Mouse (Mus musculus) small intestine, adult 2 months (tissue): ENCODE results near the gene Rbm25. TPM values are rescaled to one million over a fixed set of nuclear protein-coding genes. Genes with fewer than 3 reads are reported as not detected.

ENCODE experiments used
- H3K27ac ChIP-seq: fragments of 200-500 bp; 2 replicates; pipeline ENCODE4 v1.5.1; 2012; ENCODE audit warnings: low read depth, low read length, control low read depth, inconsistent platforms; ENCODE audit not compliant: insufficient read depth
- H3K27me3 ChIP-seq: fragments of 200-500 bp; 2 replicates; pipeline ENCODE4 v1.6.1; 2012; ENCODE audit warnings: mild to moderate bottlenecking, moderate library complexity, low read length, inconsistent platforms; ENCODE audit not compliant: control insufficient read depth, insufficient read depth
- H3K36me3 ChIP-seq: fragments of 200-500 bp; 2 replicates; pipeline ENCODE4 v1.6.1; 2012; ENCODE audit warnings: mild to moderate bottlenecking, low read length, control low read depth, inconsistent platforms; ENCODE audit not compliant: control insufficient read depth, insufficient read depth
- H3K4me1 ChIP-seq: fragments of 200-500 bp; 2 replicates; pipeline ENCODE4 v1.6.1; 2012; ENCODE audit warnings: low read length, inconsistent platforms, mixed read lengths; ENCODE audit not compliant: control insufficient read depth, insufficient read depth, insufficient read length
- H3K4me3 ChIP-seq: fragments of 200-500 bp; 2 replicates; pipeline ENCODE4 v1.5.1; 2012; ENCODE audit warnings: low read depth, mild to moderate bottlenecking, control low read depth, inconsistent platforms, low read length, moderate library complexity
- CTCF ChIP-seq: fragments of 200-500 bp; IDR thresholded peaks from 2 replicates; pipeline ENCODE4 v1.5.1; 2012; ENCODE audit warnings: low read depth, mild to moderate bottlenecking, control low read depth, inconsistent platforms, low read length, moderate library complexity, mixed read lengths; ENCODE audit not compliant: insufficient replicate concordance, insufficient read length; ENCODE audit errors: extremely low read depth
- POLR2A ChIP-seq: fragments of 200-500 bp; IDR thresholded peaks from 2 replicates; pipeline ENCODE4 v1.6.1; 2012; ENCODE audit warnings: low read depth, mild to moderate bottlenecking, control low read depth, inconsistent platforms, low read length, moderate library complexity
- WGBS: fragments of 180-500 bp; shearing (Covaris S2); methylation state at CpG from one replicate; pipeline ENCODE4 v1.1.7; 2018; 5-methylcytosine and 5-hydroxymethylcytosine counted together
- polyA plus RNA-seq: library from polyadenylated mRNA; depleted of rRNA; stranded (reverse); fragments of >200 nt; gene quantifications from 2 replicates; pipeline ENCODE4 v1.2.3, GENCODE M21; 2012; rRNA removed

Rbm25 gene
- polyA plus RNA-seq, 1 experiment = 12.0 TPM

GRCm38 (mm10) chr12:83716416-83717184 lies 85.6 kb downstream of the Rbm25 start:
- peaks cover 67% of the 10 kb centered on the region for H3K36me3 ChIP-seq

GRCm38 (mm10) chr12:83719431-83719830 lies 88.4 kb downstream of the Rbm25 start:
- WGBS = 97% methylated on average over 1 of the region's 1 CpGs
- H3K27ac ChIP-seq = no peak overlapping the region
- no peaks in the 10 kb centered on the region for H3K4me1 ChIP-seq
- H3K4me3 ChIP-seq = no peak overlapping the region
- H3K36me3 ChIP-seq = peaks cover 66% of the 10 kb centered on the region
- no peak for TF ChIP-seq CTCF
- no peak for TF ChIP-seq POLR2A
- no peaks in the 10 kb centered on the region for H3K27me3 ChIP-seq

More at GRCm38 (mm10) chr12:83716416-83717184, 85.6 kb downstream of the Rbm25 start:
- Histone ChIP-seq H3K4me1 (no peaks in the 10 kb centered on the region), H3K27me3 (no peaks in the 10 kb centered on the region), H3K4me3 (no peak overlapping the region), H3K27ac (no peak overlapping the region)
- 87% methylated on average over 15 of the region's 15 CpGs for WGBS
- TF ChIP-seq POLR2A (no peak), CTCF (no peak)

GRCm38 (mm10) chr12:83721281-83721680 lies 90.2 kb downstream of the Rbm25 start:
- Histone ChIP-seq H3K27ac (peak overlapping the region; percentile 12), H3K36me3 (peaks cover 69% of the 10 kb centered on the region), H3K27me3 (no peaks in the 10 kb centered on the region), H3K4me3 (no peak overlapping the region), H3K4me1 (no peaks in the 10 kb centered on the region)
- WGBS = 68% methylated on average over 6 of the region's 6 CpGs
- TF ChIP-seq POLR2A = no peak
- TF ChIP-seq CTCF = no peak

- Histone ChIP-seq H3K27me3 (no peaks in the 10 kb centered on the region), H3K4me3 (no peak overlapping the region), H3K27ac (no peak overlapping the region), H3K36me3 (peaks cover 68% of the 10 kb centered on the region), H3K4me1 (no peaks in the 10 kb centered on the region)
- WGBS = 91% methylated on average over 3 of the region's 3 CpGs
- TF ChIP-seq CTCF (no peak), POLR2A (no peak)
Measured at GRCm38 (mm10) chr12:83723037-83723436, 92.0 kb downstream of the Rbm25 start.

- H3K27me3 ChIP-seq = no peaks in the 10 kb centered on the region
- 68% methylated on average over 12 of the region's 12 CpGs for WGBS
- H3K36me3 ChIP-seq = peaks cover 78% of the 10 kb centered on the region
- TF ChIP-seq POLR2A (no peak), CTCF (no peak)
- no peak overlapping the region for H3K4me3 ChIP-seq
- H3K27ac ChIP-seq = no peak overlapping the region
- no peaks in the 10 kb centered on the region for H3K4me1 ChIP-seq
Measured at GRCm38 (mm10) chr12:83726510-83727308, 95.7 kb downstream of the Rbm25 start.

GRCm38 (mm10) chr12:83732225-83732624 lies 101.2 kb downstream of the Rbm25 start:
- H3K36me3 ChIP-seq = peaks cover 79% of the 10 kb centered on the region
- no peak overlapping the region for H3K4me3 ChIP-seq
- no peak for TF ChIP-seq POLR2A
- no peak for TF ChIP-seq CTCF
- H3K27me3 ChIP-seq = no peaks in the 10 kb centered on the region
- 85% methylated on average over 5 of the region's 5 CpGs for WGBS
- H3K27ac ChIP-seq = no peak overlapping the region
- no peaks in the 10 kb centered on the region for H3K4me1 ChIP-seq

Other genes with a start within 250 kb of the Rbm25 start
- gene Dpf3, start 143.5 kb upstream of the Rbm25 start, polyA plus RNA-seq = 1.7 and 10.0 TPM in 2 replicates
- 4.7 and 9.3 TPM in 2 replicates for gene Dcaf4, start 110.8 kb upstream of the Rbm25 start, polyA plus RNA-seq
- gene Zfyve1, start 34.0 kb upstream of the Rbm25 start, polyA plus RNA-seq = 24.0 and 54.4 TPM in 2 replicates
- gene Psen1, start 56.9 kb downstream of the Rbm25 start, polyA plus RNA-seq = 16.6 and 35.2 TPM in 2 replicates
- gene Papln, start 132.4 kb downstream of the Rbm25 start, polyA plus RNA-seq = 6.7 and 11.7 TPM in 2 replicates